Comparison of ENCODE assay signal across 8 mouse cellular contexts in genomic region chr14:79397321-79398122, GRCm38 (mm10). TPM values are rescaled to one million over a fixed set of nuclear protein-coding genes. Genes with fewer than 3 reads are reported as not detected.
DNase-seq lines count a peak whose midpoint lies in the region; ATAC-seq and TF ChIP-seq lines count a peak whose summit lies in the region.

TSS of gene Mtrf1 (plus strand) at chr14:79397772.

- peak within 1 kb of the TSS; percentile 68 for H3K27ac ChIP-seq in bone marrow, adult 2 months (ENCODE audit: control insufficient read depth, insufficient read depth, low read depth, low read length, poor library complexity)
- peak within 1 kb of the TSS; percentile 65 for H3K27ac ChIP-seq in embryonic fibroblast, embryonic 13.5 days (ENCODE audit: insufficient read depth, low read length)
- peak within 1 kb of the TSS; percentile 81 for H3K27ac ChIP-seq in heart, embryonic 12.5 days (ENCODE audit: poor library complexity, severe bottlenecking)
- peak within 1 kb of the TSS; percentile 90 for H3K27ac ChIP-seq in kidney, embryonic 16.5 days (ENCODE audit: low read length)

- H3K4me2 ChIP-seq in heart, embryonic 12.5 days: peak within 1 kb of the TSS; percentile 68
- H3K4me2 ChIP-seq in kidney, embryonic 16.5 days (replicated peaks; ENCODE audit: low read depth, low read length): peak within 1 kb of the TSS; percentile 57

- no peaks in the 10 kb centered on the region for H3K27me3 ChIP-seq in heart, embryonic 12.5 days (replicated peaks)
- H3K27me3 ChIP-seq in kidney, embryonic 16.5 days (ENCODE audit: insufficient read depth, low read length): no peaks in the 10 kb centered on the region

- peak; percentile 83; the same call in 1 of the 2 replicates for ATAC-seq in heart, embryonic 12.5 days (ENCODE audit: insufficient number of reproducible peaks, low FRiP score)
- peak; percentile 92 for ATAC-seq in kidney, embryonic 16.5 days (ENCODE audit: low FRiP score, low TSS enrichment)

- 18% methylated on average over 23 of the region's 23 CpGs for WGBS in bone marrow, adult 2 months
- 18% methylated on average over 23 of the region's 23 CpGs for WGBS in heart, embryonic 12.5 days
- 19% methylated on average over 23 of the region's 23 CpGs for WGBS in kidney, embryonic 16.5 days

- H3K4me3 ChIP-seq in bone marrow, adult 2 months (replicated peaks; ENCODE audit: control insufficient read depth, low read depth, low read length): peak within 1 kb of the TSS; percentile 96
- H3K4me3 ChIP-seq in embryonic fibroblast, embryonic 13.5 days (ENCODE audit: insufficient read depth, low read length): peak within 1 kb of the TSS; percentile 38
- H3K4me3 ChIP-seq in heart, embryonic 12.5 days: peak within 1 kb of the TSS; percentile 74
- H3K4me3 ChIP-seq in kidney, embryonic 16.5 days (ENCODE audit: low read length): peak within 1 kb of the TSS; percentile 67

- peak within 1 kb of the TSS; percentile 65 for H3K9ac ChIP-seq in heart, embryonic 12.5 days
- H3K9ac ChIP-seq in kidney, embryonic 16.5 days (replicated peaks; ENCODE audit: low read length): peak within 1 kb of the TSS; percentile 76

- H3K36me3 ChIP-seq in heart, embryonic 12.5 days: peaks cover 16% of the 10 kb centered on the region; the same call in 1 of the 2 replicates
- peaks cover 13% of the 10 kb centered on the region; the same call in 1 of the 2 replicates for H3K36me3 ChIP-seq in kidney, embryonic 16.5 days (ENCODE audit: insufficient read depth, low read length)

- H3K4me1 ChIP-seq in bone marrow, adult 2 months (ENCODE audit: control insufficient read depth, insufficient read depth, low read length): no peaks in the 10 kb centered on the region
- H3K4me1 ChIP-seq in embryonic fibroblast, embryonic 13.5 days (ENCODE audit: control insufficient read depth, insufficient read depth, low read length): no peaks in the 10 kb centered on the region
- H3K4me1 ChIP-seq in heart, embryonic 12.5 days (replicated peaks): 0 out of 2 replicates have a peak, but pooled peaks cover 5% of the 10 kb centered on the region
- no peaks in the 10 kb centered on the region for H3K4me1 ChIP-seq in kidney, embryonic 16.5 days (ENCODE audit: insufficient read depth, low read length)

- no peaks in the 10 kb centered on the region for H3K9me3 ChIP-seq in heart, embryonic 12.5 days (replicated peaks)
- no peaks in the 10 kb centered on the region for H3K9me3 ChIP-seq in kidney, embryonic 16.5 days (ENCODE audit: low read length)

- DNase-seq in A20 (ENCODE audit: low read depth, low spot score) (peak; percentile 91), liver (peak; percentile 67)
- peak; percentile 29 to 40 for DNase-seq in monocyte, adult 2 months (ENCODE audit: low read depth in 1 of 2, low spot score in 2 of 2)
- peak; percentile 20 to 53 for DNase-seq in spleen, postnatal 14 days (ENCODE audit: low spot score in 2 of 2)

- TF ChIP-seq CTCF in bone marrow, adult 2 months (IDR thresholded peaks at IDR 0.05; ENCODE audit: control insufficient read depth, insufficient read depth, low read length): no peak
- no peak for TF ChIP-seq CTCF in embryonic fibroblast, embryonic 13.5 days (IDR thresholded peaks at IDR 0.05; ENCODE audit: borderline replicate concordance, insufficient read depth, low read length)

- TF ChIP-seq POLR2A in bone marrow, adult 2 months (IDR thresholded peaks at IDR 0.05; ENCODE audit: borderline replicate concordance, control insufficient read depth, low read depth, low read length): no peak
- TF ChIP-seq POLR2A in embryonic fibroblast, embryonic 13.5 days (IDR thresholded peaks at IDR 0.05; ENCODE audit: low read depth, low read length): peak; percentile 77; the same call in 1 of the 2 replicates

RNA-seq across cellular contexts. Expression of gene Mtrf1, which starts in this region (rescaled TPM):
- 3.4 and 5.6 TPM in 2 replicates for polyA plus RNA-seq in bone marrow, adult 2 months (2011; ENCODE audit: insufficient read depth, insufficient read length, low replicate concordance, missing spikeins)
- polyA plus RNA-seq in embryonic fibroblast, embryonic 13.5 days (2011; ENCODE audit: insufficient read length, low read depth, missing spikeins): 4.5 and 7.9 TPM in 2 replicates
- 9.7 and 10.2 TPM in 2 replicates for polyA plus RNA-seq in heart, embryonic 12.5 days (2016; fragmentation: Nextera tagmentation; extraction: Ambion mirVana)
- polyA plus RNA-seq in kidney, embryonic 16.5 days (2015; fragmentation: Nextera tagmentation; extraction: Ambion mirVana): 10.7 and 11.6 TPM in 2 replicates

Comparison
In these comparisons a context has a peak if more than half of its experiments do, and no peak if none do; other contexts are left out.
1. Peak in every context shown above with its lines: DNase-seq, ATAC-seq, H3K4me3 ChIP-seq and H3K27ac ChIP-seq.
2. DNase-seq: peak in every context shown above with its lines; median percentile 91 in A20; 67 in liver; 36 in spleen, postnatal 14 days; 34 in monocyte, adult 2 months.
3. H3K4me3 ChIP-seq: peak in every context shown above with its lines; median percentile 96 in bone marrow, adult 2 months; 74 in heart, embryonic 12.5 days; 67 in kidney, embryonic 16.5 days; 38 in embryonic fibroblast, embryonic 13.5 days.